Mouse (Mus musculus): ENCODE data around the gene Rb1. TPM values are rescaled to one million over a fixed set of nuclear protein-coding genes. Genes with fewer than 3 reads are reported as not detected.

Gene Rb1
- polyA plus RNA-seq, 1 experiment, result 51.3 TPM

- TF ChIP-seq POLR2A (IDR thresholded peaks at IDR 0.05; ENCODE audit: insufficient read depth, low read length) (no peak), CTCF (IDR thresholded peaks at IDR 0.05; ENCODE audit: low read depth, low read length) (no peak), EP300 (IDR thresholded peaks at IDR 0.05; ENCODE audit: insufficient read depth, low read depth, low read length) (no peak)
- Histone ChIP-seq H3K4me3 (ENCODE audit: low read depth, low read length) (no peak overlapping the region), H3K9ac (ENCODE audit: low read depth, poor library complexity, severe bottlenecking) (no peak overlapping the region), H3K4me1 (ENCODE audit: control insufficient read depth, insufficient read depth, low read length) (no peaks in the 10 kb centered on the region), H3K27ac (ENCODE audit: insufficient read depth, low read length) (no peak overlapping the region), H3K27me3 (ENCODE audit: control insufficient read depth, insufficient read depth, low read length, poor library complexity, severe bottlenecking) (no peaks in the 10 kb centered on the region), H3K36me3 (ENCODE audit: control insufficient read depth, insufficient read depth, low read length, poor library complexity, severe bottlenecking) (peaks cover 29% of the 10 kb centered on the region), H3K9me3 (replicated peaks; ENCODE audit: control insufficient read depth, insufficient read depth, low read length, poor library complexity, severe bottlenecking) (no peaks in the 10 kb centered on the region)
These were observed 38.2 kb upstream of the Rb1 start for GRCm38 (mm10) chr14:73363782-73364181.

- no peak overlapping the region for H3K27ac ChIP-seq (ENCODE audit: insufficient read depth, low read length)
- H3K27me3 ChIP-seq (ENCODE audit: control insufficient read depth, insufficient read depth, low read length, poor library complexity, severe bottlenecking), result no peaks in the 10 kb centered on the region
- TF ChIP-seq POLR2A (IDR thresholded peaks at IDR 0.05; ENCODE audit: insufficient read depth, low read length), result no peak
- no peak for TF ChIP-seq CTCF (IDR thresholded peaks at IDR 0.05; ENCODE audit: low read depth, low read length)
- TF ChIP-seq EP300 (IDR thresholded peaks at IDR 0.05; ENCODE audit: insufficient read depth, low read depth, low read length), result no peak
- H3K9ac ChIP-seq (ENCODE audit: low read depth, poor library complexity, severe bottlenecking), result no peak overlapping the region
- H3K36me3 ChIP-seq (ENCODE audit: control insufficient read depth, insufficient read depth, low read length, poor library complexity, severe bottlenecking), result no peaks in the 10 kb centered on the region; the same call in 1 of the 2 replicates
- no peaks in the 10 kb centered on the region for H3K4me1 ChIP-seq (ENCODE audit: control insufficient read depth, insufficient read depth, low read length)
- no peaks in the 10 kb centered on the region; the same call in 1 of the 2 replicates for H3K9me3 ChIP-seq (replicated peaks; ENCODE audit: control insufficient read depth, insufficient read depth, low read length, poor library complexity, severe bottlenecking)
- no peak overlapping the region for H3K4me3 ChIP-seq (ENCODE audit: low read depth, low read length)
These were observed 29.1 kb upstream of the Rb1 start for GRCm38 (mm10) chr14:73354700-73355099.

DNA sequence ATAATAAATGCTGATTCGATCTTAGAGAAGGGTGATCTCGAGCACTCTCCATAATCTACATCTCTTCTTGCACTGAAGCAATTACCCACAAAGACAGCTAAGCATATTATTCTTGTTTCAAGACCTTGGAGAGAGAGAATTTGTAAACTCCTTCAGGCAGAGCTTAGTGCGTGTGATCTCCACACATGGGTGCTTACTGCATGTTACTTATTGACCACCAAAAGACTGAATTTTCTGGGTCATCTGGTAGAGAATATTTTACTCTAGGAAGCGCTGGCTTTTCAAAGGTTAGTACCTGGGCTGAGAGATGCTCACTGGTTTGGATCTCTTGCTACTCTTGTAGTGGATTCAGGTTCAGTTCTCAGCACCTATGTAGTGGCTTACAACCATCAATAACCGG, 25.5 kb upstream of the Rb1 start:
- Histone ChIP-seq H3K9me3 (replicated peaks; ENCODE audit: control insufficient read depth, insufficient read depth, low read length, poor library complexity, severe bottlenecking) (no peaks in the 10 kb centered on the region), H3K36me3 (ENCODE audit: control insufficient read depth, insufficient read depth, low read length, poor library complexity, severe bottlenecking) (no peaks in the 10 kb centered on the region), H3K27ac (ENCODE audit: insufficient read depth, low read length) (no peak overlapping the region), H3K27me3 (ENCODE audit: control insufficient read depth, insufficient read depth, low read length, poor library complexity, severe bottlenecking) (no peaks in the 10 kb centered on the region), H3K4me1 (ENCODE audit: control insufficient read depth, insufficient read depth, low read length) (no peaks in the 10 kb centered on the region), H3K4me3 (ENCODE audit: low read depth, low read length) (no peak overlapping the region), H3K9ac (ENCODE audit: low read depth, poor library complexity, severe bottlenecking) (no peak overlapping the region)
- TF ChIP-seq EP300 (IDR thresholded peaks at IDR 0.05; ENCODE audit: insufficient read depth, low read depth, low read length) (no peak), POLR2A (IDR thresholded peaks at IDR 0.05; ENCODE audit: insufficient read depth, low read length) (no peak), CTCF (IDR thresholded peaks at IDR 0.05; ENCODE audit: low read depth, low read length) (no peak)

DNA sequence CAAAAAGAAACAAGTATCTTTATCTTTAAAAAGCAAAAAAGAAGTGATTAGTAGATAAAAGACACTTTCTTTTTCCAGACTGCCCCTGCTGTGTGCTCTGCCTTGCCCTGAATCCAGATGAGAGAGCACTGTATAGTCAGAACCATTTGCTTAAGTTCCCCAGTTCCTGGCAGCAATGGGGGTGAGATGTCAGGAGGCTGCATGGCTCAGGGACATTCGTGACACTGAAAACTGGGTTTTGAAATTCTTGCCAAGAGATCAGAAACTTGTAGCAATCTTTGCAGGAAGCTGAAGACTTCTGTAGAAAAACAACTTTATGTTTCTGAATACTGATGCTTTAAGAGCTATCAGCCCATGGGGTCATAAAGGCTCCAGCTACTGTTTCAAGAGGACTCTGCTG, 24.4 kb upstream of the Rb1 start:
- Histone ChIP-seq H3K9me3 (replicated peaks; ENCODE audit: control insufficient read depth, insufficient read depth, low read length, poor library complexity, severe bottlenecking) (no peaks in the 10 kb centered on the region), H3K36me3 (ENCODE audit: control insufficient read depth, insufficient read depth, low read length, poor library complexity, severe bottlenecking) (no peaks in the 10 kb centered on the region), H3K4me3 (ENCODE audit: low read depth, low read length) (no peak overlapping the region), H3K27ac (ENCODE audit: insufficient read depth, low read length) (no peak overlapping the region), H3K27me3 (ENCODE audit: control insufficient read depth, insufficient read depth, low read length, poor library complexity, severe bottlenecking) (no peaks in the 10 kb centered on the region), H3K9ac (ENCODE audit: low read depth, poor library complexity, severe bottlenecking) (no peak overlapping the region), H3K4me1 (ENCODE audit: control insufficient read depth, insufficient read depth, low read length) (no peaks in the 10 kb centered on the region)
- TF ChIP-seq CTCF (IDR thresholded peaks at IDR 0.05; ENCODE audit: low read depth, low read length) (no peak), EP300 (IDR thresholded peaks at IDR 0.05; ENCODE audit: insufficient read depth, low read depth, low read length) (no peak), POLR2A (IDR thresholded peaks at IDR 0.05; ENCODE audit: insufficient read depth, low read length) (no peak)

DNA sequence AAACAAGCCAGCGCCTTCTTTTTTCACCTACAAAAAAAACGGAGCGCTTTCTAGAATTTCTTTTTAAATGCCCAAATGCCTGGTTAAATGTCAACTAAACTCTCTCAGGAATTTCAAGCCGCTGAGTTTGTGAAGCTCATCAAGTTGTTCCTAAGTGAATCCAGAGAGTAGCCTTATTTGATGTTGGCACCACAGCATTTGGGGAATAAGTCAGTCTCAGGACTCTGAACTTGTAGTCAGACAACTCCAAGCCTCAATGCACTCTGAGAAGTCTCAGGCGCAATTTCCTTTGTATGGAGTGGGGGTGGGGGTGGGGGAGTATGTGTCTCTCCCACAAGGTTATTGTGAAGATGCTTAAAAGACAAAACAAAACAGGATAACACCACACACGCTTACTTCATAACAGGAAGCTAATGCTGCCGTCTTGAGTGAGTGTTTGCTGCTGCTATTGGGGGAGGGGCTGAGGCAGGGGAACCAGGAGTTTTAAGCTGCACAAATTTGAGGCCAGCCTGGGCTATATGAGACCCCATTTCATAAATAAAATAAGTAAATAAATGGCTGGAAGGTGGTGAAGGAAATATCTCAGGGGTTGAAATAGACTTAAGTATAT, 23.5 kb upstream of the Rb1 start:
- TF ChIP-seq EP300 (IDR thresholded peaks at IDR 0.05; ENCODE audit: insufficient read depth, low read depth, low read length), result no peak
- no peak for TF ChIP-seq POLR2A (IDR thresholded peaks at IDR 0.05; ENCODE audit: insufficient read depth, low read length)
- TF ChIP-seq CTCF (IDR thresholded peaks at IDR 0.05; ENCODE audit: low read depth, low read length), result no peak
- Histone ChIP-seq H3K4me3 (ENCODE audit: low read depth, low read length) (no peak overlapping the region), H3K27me3 (ENCODE audit: control insufficient read depth, insufficient read depth, low read length, poor library complexity, severe bottlenecking) (no peaks in the 10 kb centered on the region), H3K9ac (ENCODE audit: low read depth, poor library complexity, severe bottlenecking) (no peak overlapping the region), H3K36me3 (ENCODE audit: control insufficient read depth, insufficient read depth, low read length, poor library complexity, severe bottlenecking) (no peaks in the 10 kb centered on the region), H3K27ac (ENCODE audit: insufficient read depth, low read length) (no peak overlapping the region), H3K9me3 (replicated peaks; ENCODE audit: control insufficient read depth, insufficient read depth, low read length, poor library complexity, severe bottlenecking) (no peaks in the 10 kb centered on the region), H3K4me1 (ENCODE audit: control insufficient read depth, insufficient read depth, low read length) (no peaks in the 10 kb centered on the region)

GRCm38 (mm10) chr14:73347302-73347701, 21.7 kb upstream of the Rb1 start:
- H3K9me3 ChIP-seq (replicated peaks; ENCODE audit: control insufficient read depth, insufficient read depth, low read length, poor library complexity, severe bottlenecking), result no peaks in the 10 kb centered on the region
- H3K4me1 ChIP-seq (ENCODE audit: control insufficient read depth, insufficient read depth, low read length), result no peaks in the 10 kb centered on the region
- H3K27ac ChIP-seq (ENCODE audit: insufficient read depth, low read length), result no peak overlapping the region
- no peak overlapping the region for H3K4me3 ChIP-seq (ENCODE audit: low read depth, low read length)
- H3K9ac ChIP-seq (ENCODE audit: low read depth, poor library complexity, severe bottlenecking), result no peak overlapping the region
- TF ChIP-seq CTCF (IDR thresholded peaks at IDR 0.05; ENCODE audit: low read depth, low read length) (no peak), EP300 (IDR thresholded peaks at IDR 0.05; ENCODE audit: insufficient read depth, low read depth, low read length) (no peak), POLR2A (IDR thresholded peaks at IDR 0.05; ENCODE audit: insufficient read depth, low read length) (no peak)
- H3K36me3 ChIP-seq (ENCODE audit: control insufficient read depth, insufficient read depth, low read length, poor library complexity, severe bottlenecking), result no peaks in the 10 kb centered on the region
- no peaks in the 10 kb centered on the region for H3K27me3 ChIP-seq (ENCODE audit: control insufficient read depth, insufficient read depth, low read length, poor library complexity, severe bottlenecking)
